Mouse (Mus musculus) lung, adult 2 months (tissue): ENCODE data around the gene Utp14b.
A peak's percentile ranks its signal among the peaks of the same experiment; 100 is the strongest.

Experiments
- CTCF ChIP-seq: fragments of 200-500 bp; IDR thresholded peaks from 2 replicates; pipeline ENCODE4 v1.5.1; 2011; ENCODE audit warnings: mild to moderate bottlenecking, low read length, control low read depth; ENCODE audit not compliant: insufficient read depth
- POLR2A ChIP-seq: fragments of 200-500 bp; IDR thresholded peaks from 2 replicates; pipeline ENCODE4 v1.6.1; 2011; ENCODE audit warnings: low read depth, mild to moderate bottlenecking, control low read depth, low read length, borderline replicate concordance; ENCODE audit errors: extremely low read depth

GRCm38 (mm10) chr1:78686872-78687271, 29.0 kb downstream of the Utp14b start:
- TF ChIP-seq CTCF (peak; percentile 40), POLR2A (no peak)
